Mouse (Mus musculus): ENCODE measurements around the gene Pcgf6. TPM values are rescaled to one million over a fixed set of nuclear protein-coding genes. Genes with fewer than 3 reads are reported as not detected.
"Not testable (repeated sequence)": the region's sequence is repeated elsewhere in the genome, so short reads cannot be mapped to it uniquely, and the experiment has no call there.

Gene Pcgf6
- total RNA-seq, 2 experiments from 2014 or later, result 4.6 to 4.8 TPM

DNA sequence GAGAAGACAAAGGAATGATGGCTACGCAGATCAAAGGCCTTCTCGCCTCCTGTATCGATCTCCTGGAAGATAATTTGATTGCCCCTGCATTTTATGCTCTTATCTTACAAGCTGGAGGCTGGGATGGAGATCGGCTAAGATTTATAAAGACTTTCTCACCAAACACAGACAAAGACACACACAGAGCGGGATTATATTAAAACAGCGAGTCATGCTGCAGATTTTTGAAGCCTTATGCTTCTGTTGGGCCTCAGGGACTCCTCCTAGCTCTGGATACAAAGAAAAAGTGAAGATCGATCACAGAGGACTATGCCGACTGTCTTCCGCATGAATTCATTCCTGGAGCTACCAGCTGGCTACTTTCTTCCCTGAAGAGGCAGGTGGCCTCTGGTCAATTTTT, 20.9 kb downstream of the Pcgf6 start:
- no peak for DNase-seq (ENCODE audit: low spot score)

DNA sequence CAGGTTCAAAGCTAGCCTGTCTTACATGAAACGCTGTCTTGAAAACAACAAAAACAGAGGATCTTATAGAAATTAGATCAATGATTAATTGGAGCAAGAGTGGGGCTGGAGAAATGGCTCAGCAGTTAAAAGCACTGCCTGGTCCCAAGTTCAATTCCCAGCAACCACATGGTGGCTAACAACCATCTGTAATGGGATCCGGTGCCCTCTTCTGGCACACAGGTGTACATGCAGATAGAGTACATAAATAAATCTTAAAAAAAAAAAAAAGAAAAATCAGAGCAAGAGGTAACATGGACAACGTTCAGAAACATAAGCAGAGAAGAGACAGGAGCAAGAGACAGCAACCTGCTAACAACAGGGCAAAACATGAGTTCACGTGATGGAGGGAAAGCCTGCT, 24.2 kb downstream of the Pcgf6 start:
- DNase-seq (ENCODE audit: low spot score), result no peak

DNA sequence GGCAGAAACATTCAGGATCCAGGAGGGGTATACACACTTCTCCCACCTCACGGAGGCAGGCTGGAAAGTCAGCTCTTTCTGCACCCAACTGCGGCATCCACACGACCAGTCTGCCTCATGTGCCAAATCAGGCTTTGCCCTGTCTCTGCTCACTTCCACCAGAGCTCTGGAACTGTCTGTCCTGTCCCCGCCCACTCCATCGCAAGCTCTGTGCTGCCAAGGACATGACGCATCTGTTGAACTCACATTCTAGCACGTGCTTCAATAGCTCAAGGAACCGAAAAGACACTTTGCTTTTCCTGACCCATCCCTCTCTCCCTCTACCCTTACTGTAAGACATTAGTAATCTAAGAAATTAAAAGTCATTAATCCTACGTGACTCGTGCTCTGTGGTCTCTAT, 25.8 kb downstream of the Pcgf6 start:
- DNase-seq (ENCODE audit: low spot score), result no peak

DNA sequence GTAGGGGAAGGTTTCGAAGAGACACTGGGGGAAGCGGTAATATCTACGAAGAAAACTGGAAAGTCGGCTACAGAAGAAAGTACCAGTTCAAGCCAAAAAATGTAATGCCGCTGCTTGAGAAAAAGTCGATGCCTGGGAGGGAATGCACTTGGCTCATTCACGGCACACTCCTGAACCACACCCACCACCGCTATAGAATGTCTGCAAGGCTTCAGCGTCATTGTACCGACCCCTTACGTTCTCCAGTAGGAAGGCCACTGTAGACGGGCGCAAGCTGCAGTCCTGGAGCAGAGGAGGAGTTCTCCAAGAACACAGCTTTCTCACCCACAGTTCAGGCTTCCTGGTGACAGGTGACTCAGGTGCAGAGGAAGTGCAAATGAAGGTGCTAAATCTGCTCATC, 27.2 kb downstream of the Pcgf6 start:
- DNase-seq (ENCODE audit: low spot score), result no peak

DNA sequence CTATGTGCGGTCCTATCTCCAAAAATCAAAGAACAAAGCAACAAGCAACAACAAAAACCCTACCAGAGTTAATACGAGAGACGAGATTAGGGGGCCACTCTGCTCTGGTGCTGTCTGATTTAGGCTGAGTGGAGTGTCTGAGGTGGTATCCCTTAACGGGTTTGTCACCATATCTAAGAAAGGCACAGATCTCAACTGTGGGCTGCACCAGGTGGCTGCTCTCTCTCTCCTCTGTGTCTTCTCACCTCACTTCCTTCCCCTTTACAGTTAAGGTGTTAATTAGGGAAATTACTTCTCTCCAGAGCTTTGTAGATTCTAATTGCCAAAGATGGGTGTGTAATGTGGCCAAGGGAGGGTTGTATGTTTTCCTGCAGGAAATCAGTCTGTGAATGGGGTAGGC, 28.0 kb downstream of the Pcgf6 start:
- DNase-seq (ENCODE audit: low spot score), result no peak

DNA sequence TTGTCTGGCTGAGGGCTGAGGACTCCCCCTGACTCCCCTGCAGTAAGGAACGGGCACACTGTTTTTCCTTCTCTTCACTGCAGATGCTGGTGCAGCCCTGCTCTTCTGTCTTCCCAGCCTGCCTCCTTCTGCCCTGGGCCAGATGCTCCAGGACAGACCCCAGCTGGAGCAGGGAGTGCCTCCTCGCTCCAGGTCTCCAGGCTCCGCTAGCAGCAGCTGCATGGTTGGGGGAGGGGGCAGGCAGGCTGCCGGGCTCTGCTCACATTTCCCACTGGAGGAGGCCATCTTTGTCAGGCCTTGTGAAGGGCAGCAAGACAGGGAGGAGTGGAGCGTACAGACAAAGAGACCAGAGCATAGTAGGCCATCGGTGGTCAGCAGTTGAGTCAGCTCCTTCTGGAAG, 31.4 kb downstream of the Pcgf6 start:
- no peak for DNase-seq (ENCODE audit: low spot score)

DNA sequence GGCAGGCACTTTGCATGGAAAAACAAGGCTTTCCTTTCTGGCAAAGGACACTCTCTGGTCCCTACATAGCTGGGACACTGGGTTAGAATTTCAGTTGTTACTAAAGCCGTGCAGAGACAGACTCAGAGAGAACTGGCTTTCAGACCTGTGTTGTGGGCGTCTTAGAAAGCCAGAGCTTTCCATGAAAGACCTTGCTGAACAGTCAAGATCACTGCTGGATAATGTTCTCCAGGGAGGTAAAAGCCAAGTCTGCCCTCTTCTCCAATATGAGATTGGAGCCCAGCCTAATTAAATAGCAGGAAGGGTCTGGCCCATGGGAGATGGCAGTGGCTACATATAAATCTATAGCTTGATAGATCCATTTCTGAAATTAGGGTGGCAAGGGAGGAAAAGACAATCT, 32.4 kb downstream of the Pcgf6 start:
- DNase-seq (ENCODE audit: low spot score), result no peak

DNA sequence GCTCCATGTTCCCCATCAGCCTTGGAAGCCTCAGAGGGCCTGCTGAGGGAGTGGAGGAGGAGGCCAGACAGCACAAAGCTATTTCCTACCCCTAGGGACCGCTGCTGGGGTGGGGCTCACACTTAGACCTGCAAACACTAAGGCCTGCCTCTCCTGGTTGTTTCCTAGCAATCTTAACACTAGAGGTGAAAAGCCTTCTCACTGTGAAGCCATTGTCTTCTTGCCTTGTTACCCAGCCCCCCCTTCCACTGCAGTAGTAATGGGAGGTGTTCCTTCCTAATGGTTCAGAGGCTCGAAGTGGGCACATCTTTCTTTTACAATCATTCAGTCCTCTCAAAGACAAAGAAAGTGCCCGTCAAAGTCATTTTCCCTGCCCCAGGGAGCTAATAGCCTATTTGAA, 32.9 kb downstream of the Pcgf6 start:
- no peak for DNase-seq (ENCODE audit: low spot score)

DNA sequence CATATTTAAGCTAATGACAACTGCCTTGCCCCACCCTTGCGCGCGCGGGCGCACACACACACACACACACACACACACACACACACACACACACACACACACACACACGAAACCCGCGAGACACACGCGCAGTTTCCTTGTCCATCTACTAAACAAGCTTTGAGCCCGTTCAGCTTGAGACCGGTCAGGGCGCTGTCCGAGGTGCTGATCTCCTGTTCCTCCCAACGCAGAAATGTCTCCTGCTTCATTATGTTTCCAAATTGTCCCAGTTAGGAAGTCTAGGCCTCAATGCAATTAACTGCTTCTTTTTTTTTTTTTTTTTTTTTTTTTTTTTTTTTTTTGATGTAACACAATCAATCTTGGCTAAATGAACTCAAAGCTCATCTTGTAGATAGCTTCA, 34.2 kb downstream of the Pcgf6 start:
- peak; percentile 69 for DNase-seq (ENCODE audit: low spot score)

DNA sequence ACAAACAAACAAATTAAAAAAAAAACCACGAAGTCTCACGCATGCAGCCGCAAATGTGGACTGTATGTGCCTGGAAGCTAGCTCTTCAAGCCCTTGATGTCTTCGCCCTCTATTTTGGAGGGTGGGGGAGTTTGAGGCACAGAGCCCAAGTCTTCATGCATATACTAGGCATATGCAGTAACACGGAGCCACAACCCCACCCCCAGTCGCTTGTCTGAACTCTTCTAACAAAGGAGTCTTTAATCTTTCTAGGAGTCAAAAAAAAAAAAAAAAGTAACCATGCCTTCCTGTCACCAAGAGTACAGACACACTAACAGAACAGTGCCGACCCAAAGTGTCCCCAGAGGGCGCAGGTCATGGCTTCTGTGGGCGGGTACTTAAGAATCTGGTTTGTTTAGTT, 34.7 kb downstream of the Pcgf6 start:
- no peak for DNase-seq (ENCODE audit: low spot score)

DNA sequence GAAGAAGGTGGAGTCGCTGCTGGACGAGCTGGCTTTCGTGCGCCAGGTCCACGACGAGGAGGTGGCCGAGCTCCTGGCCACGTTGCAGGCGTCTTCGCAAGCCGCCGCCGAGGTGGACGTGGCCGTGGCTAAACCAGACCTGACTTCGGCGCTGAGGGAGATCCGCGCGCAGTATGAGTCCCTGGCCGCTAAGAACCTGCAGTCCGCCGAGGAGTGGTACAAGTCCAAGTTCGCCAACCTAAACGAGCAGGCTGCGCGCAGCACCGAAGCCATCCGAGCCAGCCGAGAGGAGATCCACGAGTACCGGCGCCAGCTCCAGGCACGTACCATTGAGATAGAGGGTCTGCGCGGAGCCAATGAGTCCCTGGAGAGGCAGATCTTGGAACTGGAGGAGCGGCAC, 35.3 kb downstream of the Pcgf6 start:
- no peak for DNase-seq (ENCODE audit: low spot score)

DNA sequence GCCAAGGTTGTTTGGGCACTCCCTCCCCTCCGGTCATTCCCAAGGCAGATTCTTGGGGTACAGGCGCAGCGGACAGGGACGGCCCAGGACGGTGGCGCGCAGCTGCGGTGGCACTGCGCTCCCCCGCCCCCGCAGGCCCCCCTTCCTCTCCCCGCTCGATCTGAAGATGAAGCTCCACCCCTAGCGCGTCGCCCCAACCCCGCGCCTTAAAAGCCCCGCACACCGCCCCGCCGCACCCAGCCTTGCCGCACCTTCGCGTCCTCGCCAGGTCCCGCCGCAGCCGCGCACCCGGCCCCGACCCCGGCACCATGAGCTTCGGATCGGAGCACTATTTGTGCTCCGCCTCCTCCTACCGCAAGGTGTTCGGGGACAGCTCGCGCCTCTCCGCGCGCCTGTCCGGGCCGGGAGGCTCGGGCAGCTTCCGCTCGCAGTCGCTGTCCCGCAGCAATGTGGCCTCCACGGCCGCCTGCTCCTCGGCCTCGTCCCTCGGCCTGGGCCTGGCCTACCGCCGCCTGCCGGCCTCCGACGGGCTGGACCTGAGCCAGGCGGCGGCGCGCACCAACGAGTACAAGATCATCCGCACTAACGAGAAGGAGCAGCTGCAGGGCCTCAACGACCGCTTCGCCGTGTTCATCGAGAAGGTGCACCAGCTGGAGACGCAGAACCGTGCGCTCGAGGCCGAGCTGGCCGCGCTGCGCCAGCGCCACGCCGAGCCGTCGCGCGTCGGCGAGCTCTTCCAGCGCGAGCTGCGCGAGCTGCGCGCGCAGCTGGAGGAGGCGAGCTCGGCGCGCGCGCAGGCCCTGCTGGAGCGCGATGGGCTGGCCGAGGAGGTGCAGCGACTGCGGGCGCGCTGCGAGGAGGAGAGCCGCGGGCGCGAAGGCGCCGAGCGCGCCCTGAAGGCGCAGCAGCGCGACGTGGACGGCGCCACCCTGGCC, 36.0 kb downstream of the Pcgf6 start, which contains the start of the genes Ina and Nt5c2:
Ina (plus strand) TSS at position 252 of the 935 bp plus-strand sequence.
Nt5c2 (minus strand) TSS at position 707 of the 935 bp plus-strand sequence.
- no peak for DNase-seq (ENCODE audit: low spot score)

DNA sequence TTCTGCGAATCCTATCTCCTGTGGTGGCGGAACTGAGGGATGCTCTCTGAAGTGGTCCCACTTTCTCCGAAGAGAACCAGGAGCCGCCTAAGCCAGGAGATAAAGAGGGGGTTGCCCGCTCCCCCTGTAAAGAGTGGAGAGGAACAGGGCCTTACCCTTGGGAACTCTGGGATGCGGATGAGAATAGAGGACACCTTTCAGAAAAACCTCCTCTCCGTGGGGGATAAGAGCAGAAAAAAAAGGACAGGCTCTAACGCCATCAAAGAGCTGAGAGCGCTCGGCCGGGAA, 36.6 kb downstream of the Pcgf6 start:
- DNase-seq (ENCODE audit: low spot score), result no peak

DNA sequence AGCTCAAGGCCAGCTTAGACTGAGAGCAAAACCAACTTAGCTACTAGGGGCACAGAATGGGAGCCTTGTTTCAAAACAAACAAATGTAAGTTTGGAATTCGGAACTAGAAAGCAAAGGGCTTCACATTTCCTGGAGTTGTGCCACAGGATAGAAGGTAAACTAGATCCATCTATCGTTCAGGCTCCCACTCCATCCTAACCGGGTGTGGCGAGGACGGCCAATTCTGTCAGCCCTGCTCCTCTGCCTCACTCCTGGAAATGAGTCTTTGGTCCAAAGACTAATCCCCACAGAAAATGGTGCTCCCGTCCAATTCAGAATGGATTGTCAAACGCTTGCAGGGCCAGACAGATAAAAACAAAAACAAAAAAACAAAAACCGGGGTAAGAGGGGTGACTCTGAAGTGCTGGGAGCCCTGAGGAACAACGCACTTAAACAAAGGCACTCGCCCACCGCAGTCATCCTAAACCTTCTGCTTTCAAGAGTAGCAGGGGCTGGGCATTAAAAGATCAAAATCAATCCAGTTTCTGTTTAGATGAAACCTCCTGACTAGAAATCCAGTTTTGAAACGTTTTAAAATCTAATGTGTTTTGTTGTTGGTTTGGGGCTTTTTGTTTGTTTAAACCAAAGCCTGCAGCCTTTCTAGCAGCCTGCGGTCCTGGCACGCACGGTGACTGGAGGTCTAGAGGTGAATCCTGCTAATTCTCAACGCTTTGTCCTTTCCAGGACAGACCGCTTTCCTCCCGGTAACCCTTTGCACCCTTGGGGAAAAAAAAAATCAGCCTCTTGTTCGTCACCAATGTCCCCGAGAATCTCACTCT, 37.2 kb downstream of the Pcgf6 start:
- no peak for DNase-seq (ENCODE audit: low spot score)

DNA sequence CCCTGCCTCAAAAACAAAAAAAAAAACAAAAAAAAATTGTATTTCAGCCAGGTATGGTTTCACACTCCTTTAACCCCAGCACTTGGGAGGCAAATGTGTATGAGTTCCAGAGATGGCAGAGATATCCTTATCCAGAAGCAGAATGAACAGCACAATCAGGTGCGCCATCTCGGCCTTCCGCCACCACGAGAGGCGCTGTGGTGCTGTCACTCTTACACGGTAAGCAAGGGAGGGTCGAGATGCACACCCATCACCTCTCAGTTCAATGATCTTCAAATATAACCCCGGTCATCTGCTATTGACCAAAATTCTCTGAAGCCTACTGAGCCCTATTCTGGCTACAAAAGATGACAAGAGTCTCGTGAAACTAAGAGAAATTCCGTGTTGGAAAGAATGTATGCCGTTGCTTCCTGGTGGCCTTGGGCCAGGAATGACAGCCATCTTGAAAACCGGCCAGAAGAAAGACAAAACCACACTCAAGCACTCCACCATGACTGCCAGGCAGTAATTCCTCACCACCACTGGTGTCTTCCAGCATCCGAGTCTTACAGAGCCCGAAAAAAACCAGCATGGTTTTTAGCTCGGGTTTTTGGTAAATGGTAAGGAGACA, 38.1 kb downstream of the Pcgf6 start:
- no peak for DNase-seq (ENCODE audit: low spot score)

DNA sequence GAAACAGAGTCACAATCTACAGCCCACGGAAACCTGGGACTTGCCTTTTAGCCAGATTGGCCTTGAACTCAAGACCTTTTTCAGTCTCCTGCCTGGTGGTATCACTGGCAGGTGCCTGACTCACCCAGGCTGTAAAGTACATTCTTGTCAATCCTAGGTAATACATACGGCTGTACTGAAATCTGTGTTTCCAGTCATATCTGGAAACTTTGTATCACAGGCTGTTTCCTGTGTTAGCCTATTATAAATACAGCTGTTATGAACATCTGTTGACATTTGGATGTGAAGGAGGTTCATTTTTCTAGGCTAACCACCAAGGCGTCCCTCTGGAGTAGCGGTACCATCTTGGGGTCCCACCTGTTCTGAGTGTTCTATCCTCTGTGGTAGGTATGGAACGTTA, 40.8 kb downstream of the Pcgf6 start:
- no peak for DNase-seq (ENCODE audit: low spot score)

DNA sequence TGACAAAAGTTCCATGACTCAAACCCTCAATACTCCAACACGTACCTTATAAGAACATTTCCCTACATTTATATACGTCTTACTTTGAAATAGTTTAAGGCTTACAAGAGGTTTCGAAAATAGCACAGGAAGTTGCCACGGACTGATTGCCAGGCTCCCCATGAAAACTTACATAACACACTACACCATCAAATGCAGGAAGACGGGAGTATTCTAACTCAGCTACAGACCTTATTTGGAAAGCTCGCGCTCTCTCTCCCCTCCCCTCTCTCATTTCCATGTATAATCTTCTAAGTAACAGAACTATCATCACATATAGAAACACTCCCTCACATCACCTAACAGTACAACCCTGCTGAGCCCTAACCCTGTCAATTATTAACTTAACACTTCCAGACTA, 41.3 kb downstream of the Pcgf6 start:
- DNase-seq (ENCODE audit: low spot score), result no peak

DNA sequence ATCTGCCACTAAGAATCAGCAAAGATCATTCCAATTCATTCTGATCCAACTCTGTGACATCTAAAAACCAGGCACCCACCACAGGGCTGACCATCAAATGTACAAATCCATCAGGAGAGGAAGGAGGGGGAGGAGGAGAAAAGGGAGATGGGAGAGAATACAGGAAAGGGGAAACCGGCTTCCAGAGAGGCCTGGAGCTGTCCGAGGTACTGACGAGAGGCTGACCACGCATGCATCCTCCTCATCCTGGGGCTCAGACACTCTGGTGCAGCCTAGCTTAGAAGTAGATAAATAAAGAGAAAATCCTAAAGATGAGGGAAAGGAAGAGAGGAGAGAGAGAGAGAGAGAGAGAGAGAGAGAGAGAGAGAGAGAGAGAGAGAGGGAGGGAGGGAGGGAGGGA, 44.4 kb downstream of the Pcgf6 start:
- DNase-seq (ENCODE audit: low spot score), result peak; percentile 13

DNA sequence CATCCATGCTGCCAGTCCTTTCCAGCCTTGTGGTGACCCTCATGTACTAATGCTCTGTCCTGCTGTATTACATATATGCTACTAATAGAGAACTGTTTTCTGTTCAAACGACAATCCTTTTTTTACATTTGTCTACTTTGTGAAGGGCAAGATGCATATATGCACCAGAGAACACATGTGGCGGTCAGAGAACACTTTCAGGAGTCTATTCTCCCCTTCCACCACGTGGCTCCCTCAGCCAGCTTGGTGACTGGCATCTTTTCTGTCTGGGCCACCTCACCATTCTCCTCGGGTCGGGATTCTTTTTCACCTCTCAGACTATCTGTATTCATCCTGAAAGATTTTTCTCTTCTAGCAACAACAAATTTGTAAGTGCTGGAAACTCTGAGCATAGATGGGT, 44.8 kb downstream of the Pcgf6 start:
- no peak for DNase-seq (ENCODE audit: low spot score)

DNA sequence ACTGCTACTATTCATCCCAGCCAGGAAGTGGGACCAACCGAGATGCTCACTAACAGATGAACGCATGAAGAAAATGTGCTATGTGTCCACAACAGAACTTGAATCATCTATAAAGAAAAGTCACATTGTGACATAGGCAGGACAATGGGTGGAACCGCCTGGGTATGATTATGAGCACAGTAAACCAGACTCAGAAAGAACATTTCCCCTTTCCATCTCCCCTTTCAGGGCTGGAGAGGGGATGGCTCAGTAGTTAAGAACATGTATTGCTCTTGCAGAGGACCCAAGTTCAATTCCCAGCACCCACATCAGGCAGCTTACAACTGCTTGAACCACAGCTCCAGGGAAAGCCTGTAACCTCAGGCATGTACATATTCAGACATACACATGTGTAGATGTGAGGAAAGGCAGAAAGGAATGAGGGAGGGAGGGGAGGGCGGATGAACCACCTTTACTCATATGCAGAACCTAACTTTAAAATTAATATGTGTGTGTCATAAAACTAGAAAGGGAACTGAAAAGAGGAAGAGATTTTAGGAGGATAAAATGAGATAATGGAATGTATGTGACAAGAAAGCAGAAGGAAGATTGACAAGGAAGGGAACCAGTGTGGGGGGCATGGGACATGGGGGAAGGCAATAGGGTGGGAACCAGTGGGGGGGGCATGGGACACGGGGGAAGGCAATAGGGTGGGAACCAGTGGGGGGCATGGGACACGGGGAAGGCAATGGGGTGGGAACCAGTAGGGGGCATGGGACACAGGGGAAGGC, 46.8 kb downstream of the Pcgf6 start:
- DNase-seq (ENCODE audit: low spot score), result no peak

DNA sequence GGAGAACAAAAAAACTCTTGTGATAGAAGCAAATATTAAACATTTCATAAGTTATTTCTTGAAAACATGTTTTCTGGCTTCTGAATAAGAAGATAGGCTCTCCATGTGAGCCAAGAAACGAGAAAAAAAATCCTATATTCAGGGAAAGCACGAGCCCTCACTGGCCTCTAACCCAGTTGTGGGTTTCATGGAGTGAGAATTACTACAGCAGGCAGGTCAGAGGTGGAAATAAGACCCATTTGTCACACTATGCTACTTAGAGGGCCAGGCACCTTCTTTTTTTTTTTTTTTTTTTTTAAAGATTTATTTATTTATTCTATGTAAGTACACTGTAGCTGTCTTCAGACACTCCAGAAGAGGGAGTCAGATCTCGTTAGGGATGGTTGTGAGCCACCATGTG, 50.3 kb downstream of the Pcgf6 start:
- DNase-seq (ENCODE audit: low spot score), result not testable (repeated sequence)

DNA sequence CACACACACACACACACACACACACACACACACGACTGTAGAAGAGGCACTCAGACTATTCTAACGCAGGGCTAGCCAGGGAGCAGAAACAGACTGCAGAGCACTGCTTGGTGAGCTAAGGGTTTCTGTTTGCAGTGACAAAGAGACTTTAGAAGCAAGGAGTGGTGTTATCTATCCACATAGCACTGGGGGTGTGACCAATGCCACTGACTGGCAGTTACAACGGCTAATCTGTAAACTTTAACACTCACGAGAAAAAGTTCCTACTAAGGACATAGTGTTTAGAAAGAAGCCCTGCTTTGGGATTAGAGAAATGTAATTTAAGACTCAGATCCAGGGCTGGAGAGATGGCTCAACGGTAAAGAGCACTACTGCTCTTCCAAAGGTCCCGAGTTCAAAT, 51.0 kb downstream of the Pcgf6 start:
- DNase-seq (ENCODE audit: low spot score), result no peak
